Mouse (Mus musculus): ENCODE data around the gene Aldh3a1.

Gene Aldh3a1

DNA sequence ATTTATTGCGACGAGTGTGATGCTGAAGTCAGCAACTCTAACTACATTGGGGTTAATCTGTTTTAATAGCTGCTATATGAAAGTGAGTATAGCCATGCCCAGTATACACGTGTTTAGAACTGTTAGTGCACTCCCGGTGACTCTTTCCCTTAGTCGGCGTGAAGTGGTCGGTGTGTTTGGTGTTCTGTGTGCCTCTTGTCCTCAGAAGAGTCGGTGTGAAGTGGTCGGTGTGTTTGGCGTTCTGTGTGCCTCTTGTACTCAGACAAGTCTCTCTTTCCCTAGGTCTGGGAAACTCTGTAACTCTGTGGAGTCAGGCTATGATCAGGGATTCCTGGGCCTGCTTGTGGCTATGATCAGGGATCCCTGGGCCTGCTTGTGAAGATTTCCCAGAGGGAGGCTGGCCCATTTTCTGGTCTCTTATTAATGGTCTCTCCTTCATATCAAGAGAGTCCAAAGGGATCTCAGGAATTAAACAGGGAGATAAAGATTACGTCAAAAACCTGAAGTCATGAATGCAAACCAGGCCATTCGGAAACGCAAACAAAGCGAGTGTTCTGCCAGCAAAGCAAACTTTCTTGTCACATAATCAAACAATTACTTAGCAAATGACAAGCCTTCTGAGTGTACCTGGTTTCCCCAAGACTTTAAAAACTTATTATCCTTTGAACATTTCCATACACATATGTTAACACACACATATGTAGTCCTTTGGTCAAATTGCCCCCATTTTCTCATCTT is 10.6 kb upstream of the Aldh3a1 start:
- DNase-seq (ENCODE audit: low spot score in 2 of 2): no peak

DNA sequence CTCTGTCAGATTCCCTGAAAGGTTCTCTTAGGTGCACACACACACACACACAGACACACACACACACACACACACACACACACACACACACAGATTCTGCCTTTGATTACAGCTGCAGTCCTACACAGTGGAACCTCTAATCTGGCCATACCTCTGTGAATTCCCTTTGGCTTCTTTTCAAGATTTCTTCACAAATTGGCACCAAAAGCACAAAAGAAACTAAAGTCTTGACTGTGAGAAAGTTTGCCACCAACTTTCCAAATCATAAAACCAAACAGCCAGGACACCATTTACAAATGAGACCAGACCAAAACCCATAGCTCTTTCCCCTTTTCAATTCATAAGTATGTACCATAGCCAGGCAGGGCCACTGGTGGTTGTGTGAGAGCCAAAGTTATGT is 9.4 kb upstream of the Aldh3a1 start:
- DNase-seq (ENCODE audit: low spot score in 2 of 2): no peak

DNA sequence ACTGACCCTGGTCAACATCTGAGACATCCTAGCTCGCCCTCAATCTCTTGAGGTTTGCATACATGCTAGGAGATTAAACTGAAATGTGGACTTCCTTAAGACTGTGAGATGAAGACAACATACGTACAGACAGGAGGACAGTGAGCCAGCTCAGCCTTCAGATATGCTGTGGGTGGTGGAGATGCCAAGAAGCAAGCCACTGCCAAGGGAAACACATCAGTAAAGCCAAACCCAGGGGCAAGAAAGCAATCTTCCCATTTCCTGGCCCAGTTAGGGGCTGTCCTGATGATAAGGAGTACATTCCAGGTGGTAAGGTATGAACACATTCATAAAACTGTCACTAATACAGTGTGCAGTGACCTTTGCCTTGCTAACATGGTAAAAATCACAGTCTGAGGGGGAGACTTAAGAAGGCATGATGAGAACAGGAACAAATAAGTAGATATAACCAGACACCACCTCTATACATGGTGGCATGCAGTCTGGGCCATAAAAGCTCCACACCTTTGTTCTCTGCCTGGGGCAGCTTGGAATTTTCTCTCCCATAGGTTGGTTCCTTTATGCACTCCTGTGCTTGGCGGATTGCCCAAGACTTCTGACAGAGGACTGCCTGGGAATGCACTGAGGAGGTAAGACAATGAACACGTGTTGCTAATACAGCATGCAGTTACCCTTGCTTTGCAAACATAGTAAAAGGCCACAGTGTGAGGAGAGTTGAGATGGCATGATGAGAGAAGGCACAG is 7.5 kb upstream of the Aldh3a1 start:
- no peak for DNase-seq (ENCODE audit: low spot score in 2 of 2)

DNA sequence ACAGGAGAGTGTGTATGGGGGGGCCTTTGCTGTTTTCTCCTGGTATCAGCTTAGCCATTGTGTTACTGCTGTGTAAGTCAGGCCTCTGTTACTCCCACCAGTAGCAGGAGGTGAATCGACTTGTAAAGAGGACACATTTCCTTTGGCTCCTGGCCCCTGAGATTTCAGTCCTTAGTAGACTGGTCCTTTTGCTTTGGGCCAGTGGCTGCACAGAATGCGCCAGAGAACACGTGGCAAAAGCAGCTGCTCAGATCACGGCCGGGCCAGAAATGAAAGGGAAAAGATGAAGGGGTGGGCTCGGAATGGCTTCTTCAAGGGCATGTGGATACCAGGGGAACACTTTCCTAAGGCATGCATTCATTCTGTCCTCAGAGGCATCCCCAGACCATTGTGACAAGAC is 5.2 kb upstream of the Aldh3a1 start:
- no peak for DNase-seq (ENCODE audit: low spot score in 2 of 2)

DNA sequence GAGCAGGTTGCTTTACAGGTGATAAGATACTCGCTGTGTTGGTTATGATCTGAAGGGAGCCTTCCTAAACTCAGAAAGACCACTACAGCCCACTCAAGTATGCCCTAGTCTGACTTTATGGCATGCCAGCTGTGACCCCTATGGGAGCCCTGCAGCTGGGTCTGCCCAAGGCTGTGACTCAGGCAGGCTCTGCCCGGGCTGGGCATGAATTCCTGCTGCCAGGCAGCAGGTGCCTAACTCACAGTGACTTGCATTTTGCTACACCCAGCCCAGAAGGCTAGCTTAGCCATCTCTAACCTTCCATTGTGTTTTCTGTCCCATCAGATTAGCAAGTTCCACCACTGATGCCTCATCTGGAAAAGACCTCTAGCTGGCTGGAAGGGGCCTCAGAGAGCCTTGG is 4.5 kb upstream of the Aldh3a1 start:
- no peak for DNase-seq (ENCODE audit: low spot score in 2 of 2)

DNA sequence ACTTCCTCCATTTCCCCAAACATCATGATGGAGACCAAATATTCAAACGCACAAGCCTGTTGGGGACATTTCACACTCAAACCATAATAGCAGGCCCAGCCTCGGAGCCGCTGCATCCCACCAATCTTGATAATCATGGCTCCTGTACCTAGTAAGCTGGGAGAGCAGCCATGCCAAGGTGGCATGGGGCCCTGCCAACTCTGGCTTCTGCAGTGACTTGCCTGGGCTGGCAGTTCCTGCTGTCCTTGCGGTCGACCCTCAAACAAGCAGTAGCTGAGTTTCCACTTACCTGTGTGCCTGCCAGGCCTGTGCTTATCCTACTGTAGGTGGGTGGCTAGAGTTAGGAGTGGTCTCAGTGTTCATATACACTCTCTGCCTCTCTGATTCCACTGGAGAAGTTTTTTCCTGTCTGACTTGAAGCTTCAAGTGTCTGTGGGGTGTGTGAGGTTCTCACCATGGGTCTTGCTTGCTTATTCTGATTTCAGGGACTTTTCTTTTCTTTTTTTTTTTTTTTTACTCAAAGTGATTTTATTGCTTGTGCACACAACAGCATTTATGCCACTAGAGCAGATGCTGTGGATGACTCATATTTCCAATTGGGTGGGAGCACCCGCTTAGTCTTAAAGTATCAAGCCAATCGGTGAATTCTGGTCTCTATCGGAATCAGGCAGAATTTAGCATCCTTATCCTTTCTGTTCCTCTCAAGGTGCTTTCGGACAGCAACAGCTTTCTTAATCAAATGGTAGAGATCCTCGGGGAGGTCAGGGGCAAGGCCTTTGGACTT is 2.0 kb upstream of the Aldh3a1 start:
- no peak for DNase-seq (ENCODE audit: low spot score in 2 of 2)

DNA sequence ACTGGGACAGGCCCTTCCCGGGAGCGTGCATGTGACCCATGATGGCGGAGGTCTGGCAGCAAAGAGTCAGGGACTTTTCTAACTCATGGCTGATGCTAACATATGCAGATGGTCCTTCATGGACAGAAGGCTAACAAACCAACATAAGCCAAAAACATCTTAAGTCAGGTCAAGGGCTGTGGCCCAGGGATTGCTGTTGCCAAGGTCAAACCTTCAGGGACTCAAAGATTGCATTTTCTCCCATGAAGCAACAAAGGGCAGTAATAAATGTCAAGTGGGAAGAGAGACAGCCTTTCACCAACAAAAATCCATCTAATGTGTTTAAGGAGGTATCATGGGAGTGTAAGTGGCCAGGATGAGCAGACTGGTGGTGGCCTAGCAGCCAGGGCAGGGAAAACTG is 1.2 kb upstream of the Aldh3a1 start:
- no peak for DNase-seq (ENCODE audit: low spot score in 2 of 2)

DNA sequence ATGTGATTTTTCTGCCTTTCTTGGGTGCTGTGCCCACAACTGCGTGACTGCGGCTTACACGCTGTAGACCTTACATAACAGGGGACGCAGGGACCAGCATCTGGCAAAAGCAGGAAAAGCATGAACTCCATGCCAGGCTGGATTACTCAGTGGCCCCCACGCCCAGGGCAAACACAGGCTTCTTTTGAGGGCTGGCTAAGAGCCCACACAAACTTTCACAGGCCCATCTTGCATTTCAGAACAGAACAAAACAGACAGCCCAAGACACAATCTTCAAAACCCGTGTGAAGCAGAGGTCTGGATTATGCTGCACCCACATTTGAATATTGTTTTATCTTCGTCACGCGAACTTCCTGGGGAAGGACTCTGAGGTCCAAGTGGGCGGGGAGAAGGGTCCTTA is 979 bp downstream of the Aldh3a1 start:
- DNase-seq (ENCODE audit: low spot score in 2 of 2): no peak

DNA sequence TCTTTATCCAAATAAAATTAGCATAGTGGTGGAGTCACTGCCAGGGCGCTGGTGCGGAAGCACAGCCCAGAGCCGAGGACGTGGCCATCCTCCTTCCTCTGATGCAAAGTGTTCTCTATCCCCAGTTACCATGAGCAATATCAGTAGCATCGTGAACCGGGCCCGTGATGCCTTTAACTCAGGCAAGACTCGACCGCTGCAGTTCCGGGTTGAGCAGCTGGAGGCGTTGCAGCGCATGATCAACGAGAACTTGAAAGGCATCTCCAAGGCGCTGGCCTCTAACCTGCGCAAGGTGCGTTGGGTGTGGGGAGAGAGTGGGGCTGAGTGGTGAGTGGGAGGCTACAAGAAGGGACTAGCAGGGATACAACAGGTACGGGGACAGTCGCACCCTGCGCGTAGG is 4.8 kb downstream of the Aldh3a1 start:
- DNase-seq (ENCODE audit: low spot score in 2 of 2): no peak

DNA sequence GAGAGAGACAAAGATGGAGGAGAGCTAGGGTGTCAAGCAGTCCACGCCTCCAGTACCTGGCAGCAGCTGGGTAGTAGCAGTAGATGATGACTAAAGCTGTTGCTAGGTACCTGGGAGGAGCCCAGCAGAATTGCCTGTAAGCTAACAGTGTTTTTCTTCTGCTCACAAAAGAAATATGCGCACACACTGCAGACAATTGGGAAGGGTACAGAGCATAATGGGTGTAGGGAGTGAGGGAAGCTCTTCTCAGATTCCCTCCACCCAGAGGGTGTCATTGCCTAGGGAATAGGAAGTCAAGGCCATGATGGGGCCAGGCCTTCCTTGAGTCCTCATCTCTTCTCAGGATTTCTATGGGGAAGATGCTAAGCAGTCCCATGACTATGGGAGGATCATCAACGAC is 8.6 kb downstream of the Aldh3a1 start:
- DNase-seq (ENCODE audit: low spot score in 2 of 2): no peak

DNA sequence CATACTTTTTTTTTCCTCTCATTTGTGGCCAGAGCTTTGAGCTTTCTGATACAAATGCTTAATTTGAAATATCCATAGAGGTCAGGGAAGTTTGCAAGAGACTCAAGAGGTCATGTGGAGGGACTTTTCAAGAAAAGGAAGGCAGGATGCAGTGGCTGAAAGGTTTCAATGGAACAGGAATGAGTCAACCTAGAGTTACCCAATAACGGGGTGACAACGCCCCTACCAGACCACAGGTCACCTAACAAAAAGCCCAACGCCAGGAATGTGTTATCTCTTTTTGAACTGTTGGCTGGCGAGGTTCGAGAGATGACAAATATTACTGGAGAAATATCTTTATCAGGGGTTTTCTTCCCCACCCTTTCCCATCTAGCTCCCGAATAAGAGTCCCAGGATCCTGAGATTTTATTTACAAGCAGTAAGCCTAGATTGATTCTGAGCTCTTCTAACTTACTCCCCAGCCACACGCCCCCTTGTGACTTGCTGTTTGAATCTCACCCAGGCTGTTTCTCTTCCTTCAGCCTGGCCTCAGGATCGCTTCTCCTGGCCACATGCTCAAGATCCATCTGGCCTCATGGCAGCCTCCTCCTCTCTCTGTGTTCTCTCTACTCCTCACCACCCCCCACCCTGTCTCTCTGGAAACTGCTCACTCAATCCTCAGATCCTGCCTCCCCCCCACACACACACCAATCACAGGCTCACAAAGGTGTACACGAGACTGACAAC is 13.0 kb downstream of the Aldh3a1 start:
- peak; percentile 45 to 55 for DNase-seq (ENCODE audit: low spot score in 2 of 2)

DNA sequence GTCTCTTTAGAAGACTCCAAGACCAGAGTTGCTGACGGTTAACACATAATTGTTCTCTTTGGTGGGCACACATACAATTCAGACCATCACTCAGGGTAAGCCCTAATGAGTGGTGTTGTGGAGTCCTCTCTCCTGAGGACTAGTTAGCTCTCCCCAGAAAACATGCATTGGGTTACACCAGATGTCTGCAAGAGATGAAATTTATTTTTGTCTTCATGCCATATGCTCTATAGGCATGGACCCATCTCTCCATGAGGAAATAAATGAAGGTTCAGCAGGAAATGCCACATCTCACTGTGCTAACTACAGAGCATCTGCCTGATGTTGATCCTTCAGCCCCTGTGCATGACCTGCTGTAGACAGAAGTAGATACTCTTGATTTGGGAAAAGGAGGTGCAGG is 14.7 kb downstream of the Aldh3a1 start:
- no peak for DNase-seq (ENCODE audit: low spot score in 2 of 2)

DNA sequence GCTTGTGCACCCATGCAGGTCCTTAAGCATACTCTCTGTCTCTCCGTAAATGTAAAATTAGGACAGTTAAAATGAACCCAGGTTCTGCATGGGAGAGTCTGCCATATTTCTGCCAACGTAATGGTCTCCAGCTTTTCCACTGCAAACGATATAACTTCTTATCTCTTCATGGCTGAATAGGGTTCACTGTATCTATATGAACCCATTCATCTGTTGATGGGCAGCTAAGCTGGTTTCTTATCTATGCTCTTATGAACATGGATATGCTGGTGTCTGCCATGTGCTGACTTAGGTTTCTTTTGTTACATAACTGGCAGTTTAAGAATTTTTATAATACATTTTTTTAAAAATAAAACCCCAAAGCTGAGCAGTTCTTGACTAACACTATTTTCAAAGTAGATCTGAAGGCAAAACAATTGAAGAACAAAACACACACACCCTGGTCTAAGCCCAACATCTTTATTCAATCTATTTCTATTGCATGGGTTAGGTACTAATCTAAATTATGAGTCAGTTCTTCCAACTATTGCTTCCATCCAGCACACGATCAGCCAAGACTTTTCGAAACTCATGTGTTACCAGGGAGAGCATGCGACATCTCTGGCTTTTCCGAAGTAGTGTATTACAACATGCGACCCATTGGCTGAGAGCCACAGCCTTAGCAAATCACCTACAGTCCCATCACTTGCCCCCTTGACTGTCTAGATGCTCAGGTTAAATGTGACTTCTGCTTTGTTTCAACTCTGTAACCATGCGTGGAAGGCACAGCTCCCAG is 15.8 kb downstream of the Aldh3a1 start:
- no peak for DNase-seq (ENCODE audit: low spot score in 2 of 2)

DNA sequence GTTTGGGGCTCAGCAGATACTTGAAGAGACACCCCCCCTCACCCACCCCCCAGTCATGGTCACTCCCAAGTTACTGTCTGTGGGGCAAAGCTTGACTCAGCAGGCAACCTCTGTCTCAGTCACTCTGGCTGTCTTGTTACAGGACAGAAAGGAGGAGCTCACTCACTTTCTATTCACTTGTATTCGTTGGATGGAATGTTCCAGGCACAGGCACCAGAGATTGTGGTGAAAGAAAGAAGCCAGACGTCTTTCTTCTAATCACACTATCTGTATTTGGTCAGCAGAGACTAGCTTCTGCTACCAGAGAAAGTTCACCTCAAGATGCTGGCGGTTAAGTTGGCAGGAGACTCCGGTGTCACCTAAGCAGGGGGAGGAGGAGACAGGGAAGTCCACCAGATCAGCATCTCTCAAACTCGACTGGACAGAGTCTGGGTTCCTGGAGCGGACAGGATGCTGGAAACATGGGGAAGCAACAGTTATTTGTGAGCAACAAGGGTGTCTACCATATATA is 17.0 kb downstream of the Aldh3a1 start:
- DNase-seq (ENCODE audit: low spot score in 2 of 2): no peak

DNA sequence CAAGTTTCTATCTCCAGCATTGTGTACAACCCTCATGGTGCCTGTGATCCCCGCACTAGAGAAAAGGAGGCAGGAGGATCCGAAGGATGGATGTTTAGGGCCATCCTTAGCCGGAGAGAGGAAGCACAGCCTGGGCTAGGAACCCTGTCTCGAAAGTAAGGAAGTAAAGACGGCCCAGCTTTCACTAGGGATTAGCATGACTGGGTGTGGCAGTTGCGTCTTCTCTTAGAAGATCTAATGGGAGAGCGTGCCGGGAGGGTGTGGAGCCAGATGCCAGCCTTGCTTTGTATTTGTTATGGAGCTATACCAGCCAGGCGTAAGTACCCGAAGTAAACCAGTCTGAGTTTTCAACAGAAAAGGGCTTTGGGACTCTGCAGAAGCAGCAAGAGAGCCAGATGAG is 17.6 kb downstream of the Aldh3a1 start:
- no peak for DNase-seq (ENCODE audit: low spot score in 2 of 2)

DNA sequence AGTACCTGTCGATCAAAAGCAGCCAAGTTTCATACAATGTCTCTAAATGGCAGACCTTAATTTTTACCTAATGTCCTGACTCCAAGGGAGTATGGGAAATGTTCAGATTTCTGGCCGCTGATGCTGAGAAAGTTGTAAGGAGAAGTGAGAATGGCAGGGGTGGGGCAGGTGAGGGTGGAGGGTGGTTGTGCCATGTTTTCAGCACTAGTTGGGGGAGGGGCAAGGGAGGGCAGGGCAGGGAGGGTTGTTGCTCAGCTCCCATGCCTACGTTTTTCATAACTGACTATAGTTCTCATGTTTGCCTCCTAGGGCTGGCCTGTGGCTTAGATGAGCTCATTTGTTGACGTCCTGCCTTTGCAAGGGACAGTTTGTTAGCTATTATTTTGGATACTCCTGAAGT is 18.2 kb downstream of the Aldh3a1 start:
- no peak for DNase-seq (ENCODE audit: low spot score in 2 of 2)

DNA sequence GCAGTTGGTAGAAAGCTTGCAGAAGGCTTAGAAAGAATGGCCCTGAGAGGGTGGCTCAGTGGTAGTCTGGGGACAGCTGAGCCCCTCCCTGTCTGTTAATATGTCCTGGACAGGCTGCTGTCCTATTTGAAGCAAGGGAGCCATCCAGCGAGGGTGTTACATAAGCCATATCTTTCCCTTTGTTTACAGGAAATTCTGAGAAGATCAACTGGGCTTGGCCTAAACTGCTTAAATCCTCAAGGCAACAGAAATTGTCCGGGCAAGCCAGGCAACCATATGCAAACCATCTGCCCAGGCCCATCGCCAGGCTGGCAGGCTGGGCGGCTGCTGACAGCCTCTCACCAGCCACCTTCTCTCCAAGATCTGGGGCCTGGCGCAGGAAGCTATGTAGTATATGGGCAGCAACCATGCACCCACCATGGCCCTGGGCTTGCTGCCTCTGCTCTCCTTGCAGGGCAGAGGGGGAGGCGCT is 18.6 kb downstream of the Aldh3a1 start:
- DNase-seq (ENCODE audit: low spot score in 2 of 2): peak; percentile 75 to 78

DNA sequence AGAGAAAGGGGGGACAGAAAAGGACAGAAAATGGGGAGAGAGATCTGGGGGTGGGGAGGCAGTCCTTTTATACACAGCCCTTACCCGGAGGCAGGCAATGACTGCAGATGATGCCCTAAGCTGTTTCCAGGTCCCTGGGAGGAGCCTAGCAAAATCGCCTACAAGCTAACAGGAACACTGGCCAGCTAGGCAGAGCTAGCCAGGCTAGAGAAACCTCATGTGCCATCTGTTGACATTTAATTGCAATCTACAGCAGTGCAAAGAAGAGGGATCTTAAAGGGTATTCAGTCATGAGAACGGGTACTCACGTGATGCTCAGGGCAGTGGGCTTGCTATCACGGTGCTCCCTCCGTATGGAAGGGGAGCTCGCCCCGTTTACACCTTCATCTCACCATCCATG is 20.5 kb downstream of the Aldh3a1 start:
- no peak for DNase-seq (ENCODE audit: low spot score in 2 of 2)

DNA sequence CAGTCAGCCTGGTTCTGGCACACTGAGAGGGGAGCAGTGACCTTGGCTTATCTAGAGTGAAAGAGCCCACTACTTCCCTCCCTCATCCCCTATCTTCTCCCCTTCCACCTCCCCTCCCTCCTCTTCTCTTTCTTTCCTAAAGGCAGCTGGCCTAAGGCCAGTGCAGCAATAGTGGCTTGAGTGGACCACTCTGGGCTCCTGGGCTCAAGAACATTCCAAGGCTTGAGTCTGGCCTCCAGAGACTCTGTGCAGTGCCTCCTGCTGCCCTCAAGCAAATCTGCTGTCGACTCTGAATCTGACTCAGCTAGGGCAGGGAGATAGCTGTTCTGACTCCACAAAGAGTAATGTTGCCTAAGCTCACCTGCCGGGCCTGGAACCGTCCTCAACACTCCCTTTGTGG is 21.1 kb downstream of the Aldh3a1 start:
- DNase-seq (ENCODE audit: low spot score in 2 of 2): no peak

DNA sequence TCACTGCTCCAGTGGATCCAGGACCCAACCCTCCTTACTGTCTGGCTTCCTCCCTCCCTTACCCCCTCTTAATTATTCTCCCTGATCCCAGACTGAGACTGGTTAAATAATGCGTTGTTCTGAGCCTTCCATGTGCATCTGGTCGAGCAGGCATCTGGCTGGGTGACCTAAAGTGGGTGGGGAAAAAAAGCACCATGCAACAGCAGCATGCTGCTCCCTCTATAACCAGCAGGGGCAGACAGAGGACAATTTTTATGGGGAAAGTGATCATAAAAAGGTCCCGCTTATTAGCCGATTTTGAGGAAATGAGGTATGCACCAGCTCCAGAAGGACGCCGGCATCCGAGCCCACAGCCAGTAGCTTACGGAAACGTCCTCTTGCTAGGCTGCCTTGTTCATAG is 24.0 kb downstream of the Aldh3a1 start:
- peak; percentile 44 to 61 for DNase-seq (ENCODE audit: low spot score in 2 of 2)

DNA sequence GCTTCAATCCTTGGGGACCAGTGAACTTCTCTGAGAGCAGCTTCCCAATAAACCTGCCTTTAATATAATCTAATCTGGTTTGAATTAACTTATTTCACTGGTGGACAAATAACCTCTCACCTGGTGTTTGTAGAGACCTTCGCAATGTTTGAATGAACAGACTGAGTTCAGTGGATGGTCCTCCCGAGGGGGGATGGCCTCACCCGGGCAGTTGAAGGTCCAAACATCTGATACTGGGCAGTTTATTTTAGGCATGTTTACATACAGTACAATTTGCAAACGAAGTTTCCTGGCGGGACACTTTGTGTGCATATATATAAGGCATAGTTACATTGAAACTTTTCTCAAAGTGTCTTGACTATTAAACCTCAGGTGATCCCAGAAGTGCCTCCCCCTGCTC is 26.8 kb downstream of the Aldh3a1 start:
- no peak for DNase-seq (ENCODE audit: low spot score in 2 of 2)

Measured in right cerebral cortex, postnatal 10 days (tissue).